Mouse (Mus musculus): ENCODE data around the gene Bbs12. TPM values are rescaled to one million over a fixed set of nuclear protein-coding genes. Genes with fewer than 3 reads are reported as not detected.
A peak's percentile ranks its signal among the peaks of the same experiment; 100 is the strongest.

Bbs12 gene
- polyA plus RNA-seq, 1 experiment from 2014 or later, result 4.7 TPM

- Histone ChIP-seq H3K9me3 (ENCODE audit: control insufficient read depth, low read length) (no peaks in the 10 kb centered on the region), H3K4me3 (ENCODE audit: low read depth, low read length) (no peak overlapping the region), H3K27ac (ENCODE audit: low read depth, low read length) (no peak overlapping the region), H3K9ac (replicated peaks; ENCODE audit: low read depth, low read length) (no peak overlapping the region), H3K36me3 (ENCODE audit: control insufficient read depth, insufficient read depth, low read length) (no peaks in the 10 kb centered on the region), H3K4me1 (ENCODE audit: control insufficient read depth, insufficient read depth, low read length) (no peaks in the 10 kb centered on the region), H3K27me3 (ENCODE audit: control insufficient read depth, insufficient read depth, low read length) (no peaks in the 10 kb centered on the region), H3K4me2 (ENCODE audit: low read depth, low read length) (no peak overlapping the region)
- ATAC-seq (ENCODE audit: low read depth), result no peak
- 58% methylated on average over 5 of the region's 5 CpGs for WGBS
Measured at GRCm38 (mm10) chr3:37341110-37341509, 28.8 kb downstream of the Bbs12 start.

GRCm38 (mm10) chr3:37342811-37343210 lies 30.5 kb downstream of the Bbs12 start:
- Histone ChIP-seq H3K4me3 (ENCODE audit: low read depth, low read length) (no peak overlapping the region), H3K27me3 (ENCODE audit: control insufficient read depth, insufficient read depth, low read length) (0 out of 2 replicates have a peak, but pooled peaks cover 1% of the 10 kb centered on the region), H3K4me1 (ENCODE audit: control insufficient read depth, insufficient read depth, low read length) (0 out of 2 replicates have a peak, but pooled peaks cover 2% of the 10 kb centered on the region), H3K9me3 (ENCODE audit: control insufficient read depth, low read length) (no peaks in the 10 kb centered on the region), H3K36me3 (ENCODE audit: control insufficient read depth, insufficient read depth, low read length) (no peaks in the 10 kb centered on the region), H3K4me2 (ENCODE audit: low read depth, low read length) (no peak overlapping the region), H3K27ac (ENCODE audit: low read depth, low read length) (no peak overlapping the region), H3K9ac (replicated peaks; ENCODE audit: low read depth, low read length) (no peak overlapping the region)
- WGBS, result 74% methylated on average over 5 of the region's 5 CpGs
- ATAC-seq (ENCODE audit: low read depth), result no peak

- H3K27me3 ChIP-seq (ENCODE audit: control insufficient read depth, insufficient read depth, low read length), result peaks cover 15% of the 10 kb centered on the region
- H3K4me2 ChIP-seq (ENCODE audit: low read depth, low read length), result peak overlapping the region; percentile 100; the same call in 1 of the 2 replicates
- ATAC-seq (ENCODE audit: low read depth), result no peak
- 34% methylated on average over 9 of the region's 9 CpGs for WGBS
- H3K9me3 ChIP-seq (ENCODE audit: control insufficient read depth, low read length), result no peaks in the 10 kb centered on the region
- peak overlapping the region; percentile 61 for H3K4me3 ChIP-seq (ENCODE audit: low read depth, low read length)
- no peaks in the 10 kb centered on the region for H3K36me3 ChIP-seq (ENCODE audit: control insufficient read depth, insufficient read depth, low read length)
- H3K9ac ChIP-seq (replicated peaks; ENCODE audit: low read depth, low read length), result no peak overlapping the region
- 0 out of 2 replicates have a peak, but pooled peaks cover 3% of the 10 kb centered on the region for H3K4me1 ChIP-seq (ENCODE audit: control insufficient read depth, insufficient read depth, low read length)
- H3K27ac ChIP-seq (ENCODE audit: low read depth, low read length), result no peak overlapping the region
Measured at GRCm38 (mm10) chr3:37347671-37348070, 35.3 kb downstream of the Bbs12 start.

GRCm38 (mm10) chr3:37348221-37349165 lies 36.1 kb downstream of the Bbs12 start, which contains the start of gene Fgf2:
TSS of gene Fgf2 (plus strand) at chr3:37348346.
- H3K36me3 ChIP-seq (ENCODE audit: control insufficient read depth, insufficient read depth, low read length), result no peaks in the 10 kb centered on the region
- 1% methylated on average over 53 of the region's 75 CpGs for WGBS
- peaks cover 15% of the 10 kb centered on the region for H3K27me3 ChIP-seq (ENCODE audit: control insufficient read depth, insufficient read depth, low read length)
- H3K4me1 ChIP-seq (ENCODE audit: control insufficient read depth, insufficient read depth, low read length), result 0 out of 2 replicates have a peak, but pooled peaks cover 3% of the 10 kb centered on the region
- H3K4me2 ChIP-seq (ENCODE audit: low read depth, low read length), result peak within 1 kb of the TSS; percentile 100
- H3K4me3 ChIP-seq (ENCODE audit: low read depth, low read length), result peak within 1 kb of the TSS; percentile 61
- peak; percentile 87 for ATAC-seq (ENCODE audit: low read depth)
- H3K9me3 ChIP-seq (ENCODE audit: control insufficient read depth, low read length), result no peaks in the 10 kb centered on the region
- H3K27ac ChIP-seq (ENCODE audit: low read depth, low read length), result no peak within 1 kb of the TSS
- peak within 1 kb of the TSS; percentile 72 for H3K9ac ChIP-seq (replicated peaks; ENCODE audit: low read depth, low read length)

GRCm38 (mm10) chr3:37349166-37349548 lies 36.8 kb downstream of the Bbs12 start:
- peaks cover 15% of the 10 kb centered on the region for H3K27me3 ChIP-seq (ENCODE audit: control insufficient read depth, insufficient read depth, low read length)
- peak overlapping the region; percentile 72 for H3K9ac ChIP-seq (replicated peaks; ENCODE audit: low read depth, low read length)
- H3K9me3 ChIP-seq (ENCODE audit: control insufficient read depth, low read length), result no peaks in the 10 kb centered on the region
- H3K36me3 ChIP-seq (ENCODE audit: control insufficient read depth, insufficient read depth, low read length), result no peaks in the 10 kb centered on the region
- H3K4me3 ChIP-seq (ENCODE audit: low read depth, low read length), result peak overlapping the region; percentile 61
- 0 out of 2 replicates have a peak, but pooled peaks cover 3% of the 10 kb centered on the region for H3K4me1 ChIP-seq (ENCODE audit: control insufficient read depth, insufficient read depth, low read length)
- 9% methylated on average over 8 of the region's 8 CpGs for WGBS
- H3K27ac ChIP-seq (ENCODE audit: low read depth, low read length), result no peak overlapping the region
- ATAC-seq (ENCODE audit: low read depth), result no peak
- H3K4me2 ChIP-seq (ENCODE audit: low read depth, low read length), result peak overlapping the region; percentile 100

- Histone ChIP-seq H3K4me1 (ENCODE audit: control insufficient read depth, insufficient read depth, low read length) (0 out of 2 replicates have a peak, but pooled peaks cover 3% of the 10 kb centered on the region), H3K27ac (ENCODE audit: low read depth, low read length) (no peak overlapping the region), H3K27me3 (ENCODE audit: control insufficient read depth, insufficient read depth, low read length) (peaks cover 15% of the 10 kb centered on the region), H3K9ac (replicated peaks; ENCODE audit: low read depth, low read length) (no peak overlapping the region), H3K4me3 (ENCODE audit: low read depth, low read length) (no peak overlapping the region), H3K36me3 (ENCODE audit: control insufficient read depth, insufficient read depth, low read length) (no peaks in the 10 kb centered on the region), H3K9me3 (ENCODE audit: control insufficient read depth, low read length) (no peaks in the 10 kb centered on the region), H3K4me2 (ENCODE audit: low read depth, low read length) (no peak overlapping the region)
- WGBS, result 60% methylated on average over 7 of the region's 7 CpGs
- no peak for ATAC-seq (ENCODE audit: low read depth)
Measured at GRCm38 (mm10) chr3:37350386-37350785, 38.0 kb downstream of the Bbs12 start.

GRCm38 (mm10) chr3:37353951-37354481 lies 41.7 kb downstream of the Bbs12 start:
- Histone ChIP-seq H3K4me2 (ENCODE audit: low read depth, low read length) (no peak overlapping the region), H3K36me3 (ENCODE audit: control insufficient read depth, insufficient read depth, low read length) (no peaks in the 10 kb centered on the region), H3K27ac (ENCODE audit: low read depth, low read length) (no peak overlapping the region), H3K9ac (replicated peaks; ENCODE audit: low read depth, low read length) (no peak overlapping the region), H3K4me1 (ENCODE audit: control insufficient read depth, insufficient read depth, low read length) (no peaks in the 10 kb centered on the region), H3K4me3 (ENCODE audit: low read depth, low read length) (no peak overlapping the region), H3K27me3 (ENCODE audit: control insufficient read depth, insufficient read depth, low read length) (peaks cover 5% of the 10 kb centered on the region), H3K9me3 (ENCODE audit: control insufficient read depth, low read length) (no peaks in the 10 kb centered on the region)
- 88% methylated on average over 10 of the region's 10 CpGs for WGBS
- no peak for ATAC-seq (ENCODE audit: low read depth)

- H3K36me3 ChIP-seq (ENCODE audit: control insufficient read depth, insufficient read depth, low read length), result no peaks in the 10 kb centered on the region
- H3K9ac ChIP-seq (replicated peaks; ENCODE audit: low read depth, low read length), result no peak overlapping the region
- H3K4me2 ChIP-seq (ENCODE audit: low read depth, low read length), result no peak overlapping the region
- no peak overlapping the region for H3K27ac ChIP-seq (ENCODE audit: low read depth, low read length)
- no peaks in the 10 kb centered on the region for H3K4me1 ChIP-seq (ENCODE audit: control insufficient read depth, insufficient read depth, low read length)
- H3K27me3 ChIP-seq (ENCODE audit: control insufficient read depth, insufficient read depth, low read length), result no peaks in the 10 kb centered on the region
- no peaks in the 10 kb centered on the region for H3K9me3 ChIP-seq (ENCODE audit: control insufficient read depth, low read length)
- 90% methylated on average over 1 of the region's 1 CpGs for WGBS
- ATAC-seq (ENCODE audit: low read depth), result no peak
- no peak overlapping the region for H3K4me3 ChIP-seq (ENCODE audit: low read depth, low read length)
Measured at GRCm38 (mm10) chr3:37354737-37355136, 42.4 kb downstream of the Bbs12 start.

- H3K4me2 ChIP-seq (ENCODE audit: low read depth, low read length), result no peak overlapping the region
- no peak overlapping the region for H3K4me3 ChIP-seq (ENCODE audit: low read depth, low read length)
- no peak for ATAC-seq (ENCODE audit: low read depth)
- H3K36me3 ChIP-seq (ENCODE audit: control insufficient read depth, insufficient read depth, low read length), result no peaks in the 10 kb centered on the region
- no peak overlapping the region for H3K27ac ChIP-seq (ENCODE audit: low read depth, low read length)
- H3K27me3 ChIP-seq (ENCODE audit: control insufficient read depth, insufficient read depth, low read length), result no peaks in the 10 kb centered on the region
- H3K9ac ChIP-seq (replicated peaks; ENCODE audit: low read depth, low read length), result no peak overlapping the region
- no peaks in the 10 kb centered on the region for H3K4me1 ChIP-seq (ENCODE audit: control insufficient read depth, insufficient read depth, low read length)
- no peaks in the 10 kb centered on the region for H3K9me3 ChIP-seq (ENCODE audit: control insufficient read depth, low read length)
- 89% methylated on average over 9 of the region's 9 CpGs for WGBS
Measured at GRCm38 (mm10) chr3:37360729-37361128, 48.4 kb downstream of the Bbs12 start.

Data from neural tube, embryonic 14.5 days (tissue).